Mouse (Mus musculus): ENCODE measurements around the gene Xirp1.
"Not testable (repeated sequence)": the region's sequence is repeated elsewhere in the genome, so short reads cannot be mapped to it uniquely, and the experiment has no call there.

Gene Xirp1

DNA sequence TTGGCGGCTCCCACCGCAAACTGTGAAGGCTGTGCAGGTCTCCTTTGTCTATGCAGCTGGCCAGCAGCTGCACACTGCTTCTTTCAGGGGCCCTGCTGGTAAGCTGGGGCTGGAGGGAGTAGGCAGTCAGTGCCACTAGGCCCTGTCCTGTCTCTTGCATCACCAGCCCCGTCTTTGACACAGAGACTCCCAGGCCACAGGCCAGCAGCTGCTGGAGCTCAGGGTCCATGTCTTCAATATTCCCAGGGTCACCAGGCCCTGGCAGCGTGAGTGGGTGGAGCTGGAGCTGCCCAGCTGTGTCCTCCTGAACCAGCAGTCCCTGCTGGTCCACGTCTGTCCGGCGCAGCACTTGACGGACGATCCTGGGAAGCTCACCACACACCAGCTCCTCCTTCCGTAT lies 6.4 kb downstream of the Xirp1 start:
- DNase-seq = no peak

DNA sequence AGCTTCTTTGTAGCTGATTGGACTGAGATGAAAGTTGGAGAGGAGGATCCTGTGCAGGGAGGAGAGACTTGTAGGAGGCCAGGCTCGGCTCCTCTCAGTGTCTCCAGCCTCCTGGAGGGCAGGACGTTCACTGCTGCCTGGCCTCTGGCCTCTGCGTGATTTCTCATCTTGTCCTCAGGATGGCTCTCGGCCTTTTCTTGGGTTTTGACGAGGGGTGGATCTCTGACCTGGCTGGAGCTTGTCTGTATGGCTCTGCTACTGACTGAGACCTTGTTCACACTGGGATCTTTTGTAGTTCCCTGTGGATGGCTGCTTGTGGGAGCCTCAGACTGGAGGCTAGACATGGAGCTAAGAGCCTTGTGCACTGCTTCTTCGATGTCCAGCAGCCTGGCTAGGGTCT lies 8.6 kb downstream of the Xirp1 start:
- no peak for DNase-seq

DNA sequence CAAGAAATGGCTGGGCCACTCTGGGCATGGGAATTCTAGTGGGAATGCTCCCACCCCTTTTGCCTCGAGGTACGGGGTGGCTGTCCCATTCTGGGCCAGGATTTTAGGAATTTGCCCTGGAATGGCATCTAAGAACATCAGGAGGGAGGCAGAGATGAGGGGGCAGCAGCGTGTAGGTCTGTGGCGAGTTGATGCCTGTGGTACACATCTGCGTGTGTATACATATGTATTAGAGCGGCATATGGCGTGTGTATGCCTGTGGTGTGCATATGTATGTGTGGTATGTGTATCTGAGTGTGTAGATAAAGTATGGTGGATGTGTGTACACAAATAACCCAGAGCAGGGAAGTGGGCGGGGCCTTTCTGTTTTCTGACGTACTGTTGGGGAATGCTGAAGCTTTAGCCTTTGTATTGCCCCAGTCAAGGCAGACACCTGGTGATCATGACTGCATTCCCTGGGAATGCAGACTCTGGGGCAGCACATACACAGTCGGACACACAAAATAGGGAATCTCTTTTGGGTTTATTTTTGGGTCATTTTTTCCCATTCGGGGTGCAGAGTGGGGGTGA lies 10.1 kb downstream of the Xirp1 start:
- peak in 1 of 2 experiments; percentile 6 for DNase-seq

DNA sequence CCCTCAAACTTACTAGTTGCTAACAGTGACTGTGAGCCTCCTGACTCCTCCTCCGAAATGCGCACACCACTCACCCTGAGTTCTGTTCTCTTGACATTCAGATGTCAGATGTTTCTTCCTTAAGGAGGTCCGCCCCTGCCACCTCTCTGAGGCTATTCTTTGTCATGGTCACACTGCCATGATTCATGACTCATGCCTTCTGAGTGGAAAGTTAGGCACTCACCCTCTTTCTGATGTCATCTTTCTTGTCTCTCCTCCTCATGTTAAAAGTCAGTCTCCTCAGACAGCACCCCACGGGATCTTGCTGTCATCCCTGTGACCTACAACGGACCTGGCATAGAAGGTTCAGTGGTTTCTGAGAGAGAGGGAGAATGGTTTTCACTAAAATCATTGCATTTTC lies 10.6 kb downstream of the Xirp1 start:
- DNase-seq = peak in 1 of 2 experiments; percentile 8

DNA sequence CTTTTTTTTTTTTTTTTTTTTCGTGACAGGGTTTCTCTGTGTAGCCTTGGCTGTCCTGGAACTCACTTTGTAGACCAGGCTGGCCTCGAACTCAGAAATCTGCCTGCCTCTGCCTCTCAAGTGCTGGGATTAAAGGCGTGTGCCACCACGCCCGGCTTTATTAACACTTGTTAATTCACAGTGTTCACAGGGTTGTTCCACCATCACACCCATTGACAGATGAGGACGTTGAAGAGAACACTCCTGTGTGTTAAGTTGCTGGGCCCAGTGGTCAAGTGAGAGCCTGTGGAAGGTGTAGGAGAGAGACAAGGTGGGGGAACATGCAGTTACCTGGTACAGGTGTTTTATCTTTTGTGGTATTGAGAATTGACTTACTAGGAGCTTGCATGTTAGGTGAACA lies 11.2 kb downstream of the Xirp1 start:
- DNase-seq = not testable (repeated sequence)

DNA sequence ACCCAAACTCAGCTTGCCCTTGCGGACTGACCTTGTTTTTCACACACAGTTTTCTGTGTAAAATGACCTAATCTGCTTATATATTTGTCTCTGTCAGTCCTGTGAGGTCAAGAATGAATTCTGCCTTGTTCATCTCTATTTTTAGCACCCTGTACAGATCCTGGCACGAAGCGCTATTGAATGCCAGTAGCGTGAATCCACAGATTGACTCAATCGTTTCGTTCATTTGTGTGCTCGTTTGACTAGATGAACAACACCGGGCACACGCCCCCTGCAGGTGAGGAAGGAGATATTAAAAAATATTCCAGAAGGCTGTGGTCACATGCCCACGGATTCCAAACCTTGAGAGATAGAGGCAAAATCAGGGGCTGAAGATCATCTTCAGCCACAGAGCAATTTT lies 11.9 kb downstream of the Xirp1 start:
- DNase-seq = peak; percentile 81 to 84

DNA sequence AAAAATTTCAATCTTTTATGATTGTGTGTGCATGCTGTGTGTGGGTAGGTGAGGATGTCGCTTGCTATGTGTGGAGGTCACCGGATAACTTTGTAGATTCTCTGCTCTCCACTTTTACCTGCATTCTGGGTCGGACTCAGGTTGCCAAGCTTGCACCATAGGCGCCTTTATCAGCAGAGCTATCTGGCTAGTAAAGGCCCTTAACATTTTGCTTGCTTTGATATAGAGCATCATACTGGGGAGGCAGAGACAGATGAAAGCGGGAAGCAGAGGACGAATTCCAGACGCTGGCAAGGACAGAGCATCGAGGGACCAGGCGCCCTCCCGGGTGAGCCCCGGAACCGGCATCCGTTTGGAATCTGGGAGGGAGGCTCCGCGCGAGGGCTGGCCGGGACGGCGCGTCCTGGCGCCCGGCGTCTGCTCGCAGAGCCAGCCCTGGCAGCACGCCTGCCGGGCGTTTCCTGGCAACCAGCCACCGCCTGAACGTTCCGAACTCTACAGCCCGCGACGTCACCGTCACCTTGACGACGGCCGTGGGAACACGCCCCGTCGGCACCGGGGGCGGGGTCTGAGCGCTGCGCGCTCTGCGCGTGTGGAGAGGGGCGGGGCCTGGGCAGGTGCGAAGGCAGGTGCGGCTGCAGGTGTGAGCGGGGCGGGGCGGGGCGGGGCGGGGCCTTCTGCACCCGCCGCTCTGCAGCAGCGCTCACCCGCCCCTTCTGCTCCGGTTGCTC lies 12.5 kb downstream of the Xirp1 start:
- DNase-seq = peak; percentile 95 to 99

DNA sequence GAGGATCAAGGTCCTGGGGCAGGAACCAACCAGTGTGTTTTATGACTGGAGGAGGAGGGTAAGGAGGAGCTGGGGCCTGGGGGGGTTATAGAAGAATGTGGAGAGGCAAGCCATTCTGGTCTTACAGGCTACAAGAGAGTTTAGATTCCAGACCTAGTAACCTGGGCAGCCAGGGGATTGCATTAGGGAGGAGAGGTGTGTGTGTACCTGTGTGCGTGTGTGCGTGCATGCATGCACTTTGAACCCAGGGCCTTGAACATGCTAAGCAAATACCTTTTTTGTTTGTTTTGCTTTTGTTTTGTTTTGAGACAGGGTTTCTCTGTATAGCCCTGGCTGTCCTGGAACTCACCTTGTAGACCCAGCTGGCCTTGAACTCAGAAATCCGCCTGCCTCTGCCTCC lies 13.5 kb downstream of the Xirp1 start:
- no peak for DNase-seq

DNA sequence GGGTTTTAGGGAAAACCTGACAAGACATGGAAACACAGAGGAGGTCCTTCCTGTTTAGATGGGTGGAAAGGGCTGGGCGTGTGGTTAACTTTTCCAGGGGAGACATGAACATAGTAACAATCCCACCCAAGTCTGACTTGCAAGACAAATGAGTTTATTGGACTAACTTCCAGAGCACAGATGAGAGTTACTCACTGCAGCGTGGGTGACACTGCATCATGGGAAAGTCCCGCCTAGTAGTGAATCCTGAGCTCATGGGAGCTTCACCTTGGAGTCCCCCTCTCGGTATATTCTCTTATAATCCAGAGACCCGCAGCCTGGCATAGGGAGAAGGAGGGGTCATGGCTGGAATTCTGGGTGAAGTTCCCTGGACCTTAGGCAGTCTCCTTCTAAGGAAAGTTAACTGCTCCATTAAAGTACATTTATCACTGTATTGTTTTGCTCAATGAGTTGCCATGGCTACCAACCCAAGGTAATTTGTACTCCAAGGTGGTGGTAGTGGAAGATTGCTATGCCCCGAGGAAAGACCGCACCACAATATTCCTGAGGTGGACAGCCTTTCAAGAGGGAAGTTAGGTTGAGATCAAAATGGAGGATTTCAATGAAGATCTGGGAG lies 14.1 kb downstream of the Xirp1 start:
- no peak for DNase-seq

DNA sequence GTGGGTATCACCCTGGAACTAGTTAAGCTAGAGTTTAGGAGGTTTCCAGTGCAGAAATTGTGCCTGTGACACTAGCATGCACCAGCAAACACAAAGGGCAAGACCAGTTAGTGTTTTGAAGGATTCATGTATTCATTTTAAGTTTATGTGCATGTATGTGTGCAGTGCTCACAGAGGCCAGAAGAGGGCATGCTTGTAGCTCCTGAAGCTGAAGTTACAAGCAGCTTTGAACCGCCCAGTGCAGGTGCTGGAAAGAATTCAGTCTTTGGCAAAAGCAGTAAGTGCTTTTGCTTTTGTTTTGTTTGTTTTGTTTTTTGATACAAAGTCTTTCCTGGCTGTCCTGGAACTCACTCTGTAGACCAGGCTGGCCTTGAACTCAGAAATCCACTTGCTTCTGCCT lies 15.6 kb downstream of the Xirp1 start:
- DNase-seq = no peak

DNA sequence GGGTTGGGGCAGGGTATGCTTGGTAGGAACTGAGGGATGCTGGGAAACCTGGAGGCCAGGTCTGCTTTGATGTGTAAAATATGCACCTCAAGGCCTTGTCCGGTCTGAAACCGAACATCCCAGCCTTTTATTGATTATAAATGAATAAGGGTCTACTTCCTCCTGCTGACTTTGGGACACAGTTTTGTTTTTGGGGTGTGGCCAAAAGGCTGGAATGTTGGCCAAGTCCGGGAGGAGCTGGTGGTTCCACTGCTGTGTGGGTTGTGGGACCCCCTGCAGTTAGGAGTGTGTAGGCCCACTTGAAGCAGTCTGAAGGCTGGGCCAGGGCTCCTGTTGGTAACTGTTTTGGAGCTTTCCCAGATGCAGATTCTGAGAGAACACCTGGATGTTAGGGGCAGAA lies 17.5 kb downstream of the Xirp1 start:
- DNase-seq = no peak

DNA sequence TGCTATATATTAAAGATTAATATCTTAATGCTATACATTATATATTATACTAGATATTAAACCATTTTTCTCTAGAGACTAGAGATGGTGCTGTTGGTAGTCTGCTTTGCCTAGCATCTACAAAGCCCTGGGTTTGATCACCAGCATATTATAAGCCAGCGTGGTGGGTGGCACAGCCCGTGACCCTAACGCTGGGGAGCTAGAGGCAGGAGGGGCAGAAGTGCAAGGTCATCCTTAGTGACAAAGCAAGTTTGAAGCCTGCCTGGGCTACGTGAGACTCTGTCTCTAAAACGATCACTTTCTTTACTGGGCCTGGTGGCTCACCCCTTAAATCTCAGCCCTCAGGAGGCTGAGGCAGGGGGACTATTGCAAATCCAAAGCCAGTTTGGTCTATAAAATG lies 20.5 kb downstream of the Xirp1 start:
- no peak for DNase-seq

DNA sequence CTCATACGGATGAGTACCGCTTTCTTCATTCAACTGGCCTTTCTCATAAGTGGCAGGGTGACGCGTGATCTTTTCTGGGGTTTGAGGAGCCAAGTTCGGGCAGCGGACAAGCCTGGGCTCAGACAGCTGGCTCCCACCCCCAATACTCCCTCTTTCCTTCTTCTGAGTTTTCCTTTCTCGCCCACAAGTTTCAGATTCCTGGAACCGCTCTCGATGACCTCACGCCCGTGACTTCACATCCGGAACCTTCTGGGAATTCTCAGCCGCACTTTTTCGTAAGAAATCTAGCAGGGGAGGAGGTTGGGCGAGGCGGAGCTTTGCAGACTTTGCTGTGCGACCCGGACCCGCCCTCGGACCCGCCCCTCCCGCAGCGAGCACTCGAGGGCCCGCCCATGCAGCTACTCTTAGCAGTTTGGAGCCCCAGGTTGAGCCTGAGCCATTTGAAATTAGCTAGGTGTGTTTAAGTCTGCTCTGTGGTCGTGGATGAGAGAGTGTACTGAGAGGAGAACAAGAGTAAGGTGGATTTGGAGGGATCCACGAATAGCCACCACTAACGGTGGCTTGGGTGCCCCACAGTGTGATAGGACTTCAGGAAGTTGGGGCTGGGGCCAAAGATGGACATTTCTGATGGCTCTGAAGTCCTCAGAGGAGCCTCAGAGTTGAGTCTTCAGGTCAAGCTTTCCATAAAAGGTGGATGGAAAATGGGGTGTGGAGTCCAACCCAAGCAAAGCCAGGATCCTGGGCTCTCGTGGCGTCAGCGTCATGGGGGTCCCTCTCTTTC lies 21.3 kb downstream of the Xirp1 start:
- peak; percentile 23 to 40 for DNase-seq

DNA sequence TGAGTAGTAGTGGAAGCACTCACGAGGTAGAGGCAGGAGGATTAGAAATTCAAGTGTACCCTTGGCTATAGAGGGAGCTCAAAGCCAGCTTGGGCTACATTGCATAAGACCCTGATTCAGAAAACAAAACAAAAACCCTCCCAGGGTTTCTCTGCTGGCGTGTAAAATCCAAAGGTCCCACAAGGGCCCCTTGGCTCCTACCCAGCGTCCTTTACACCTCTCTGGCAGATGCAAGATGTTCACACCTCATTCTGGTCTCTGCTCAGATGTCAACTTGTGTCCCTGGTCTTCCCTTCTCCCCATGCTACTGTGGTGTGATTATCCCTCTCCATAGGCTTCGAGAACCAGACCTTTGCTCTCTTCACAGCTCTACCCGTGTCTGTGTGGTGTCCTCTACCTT lies 22.6 kb downstream of the Xirp1 start:
- DNase-seq = no peak

DNA sequence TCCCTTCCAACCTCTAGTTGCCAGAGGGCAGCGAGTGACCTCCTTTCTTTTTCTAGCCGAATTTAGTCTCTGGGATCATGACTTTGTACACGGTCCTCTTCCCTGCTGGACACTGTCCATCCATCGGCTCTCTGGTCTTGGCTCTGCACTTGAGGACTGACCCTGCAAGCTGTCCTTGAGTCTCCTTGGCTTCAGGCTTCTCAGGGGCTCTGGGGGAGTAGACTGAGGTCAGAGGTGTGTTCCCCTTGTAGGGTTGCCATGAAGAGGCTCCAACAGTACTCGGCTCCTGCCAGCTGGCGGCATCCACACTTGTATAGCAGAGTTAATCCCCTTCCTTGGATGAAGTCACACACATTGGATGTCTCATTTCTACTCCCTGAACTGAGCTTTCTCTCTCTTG lies 23.8 kb downstream of the Xirp1 start:
- DNase-seq = no peak

DNA sequence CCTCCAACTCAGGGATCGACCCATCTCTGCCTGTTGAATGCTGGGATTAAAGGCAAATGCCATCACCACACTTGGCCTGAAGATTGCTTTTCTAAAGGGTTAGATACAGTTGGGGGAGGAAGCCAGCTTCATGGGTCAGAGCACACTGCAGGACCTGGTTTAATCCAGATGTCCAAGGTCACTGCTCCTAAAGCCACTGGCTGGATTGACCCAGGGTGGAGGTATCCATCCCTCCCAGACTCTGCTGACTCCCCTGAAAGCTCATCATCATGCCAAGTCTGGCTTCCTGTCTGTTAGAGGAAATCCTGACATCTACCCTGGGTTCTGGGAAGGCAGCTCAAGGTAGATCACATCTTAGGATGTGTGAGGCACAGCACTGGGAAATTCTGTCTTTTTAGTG lies 24.6 kb downstream of the Xirp1 start:
- DNase-seq = no peak

DNA sequence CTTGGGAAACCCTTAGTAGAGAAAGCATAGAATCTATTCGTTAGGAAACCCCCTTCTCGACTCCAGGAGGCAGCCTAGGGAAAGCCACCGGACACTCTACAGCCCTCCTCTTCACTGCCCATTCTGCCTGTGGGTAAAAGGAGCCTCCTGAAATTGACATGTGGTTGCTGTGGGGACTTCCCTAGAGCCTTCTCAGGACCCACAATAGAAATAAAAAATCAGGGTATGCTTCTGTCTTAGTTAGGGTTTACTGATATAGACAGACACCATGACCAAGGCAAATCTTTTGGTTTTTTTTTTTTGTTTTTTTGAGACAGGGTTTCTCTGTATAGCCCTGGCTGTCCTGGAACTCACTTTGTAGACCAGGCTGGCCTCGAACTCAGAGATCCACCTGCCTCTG lies 27.3 kb downstream of the Xirp1 start:
- DNase-seq = no peak

DNA sequence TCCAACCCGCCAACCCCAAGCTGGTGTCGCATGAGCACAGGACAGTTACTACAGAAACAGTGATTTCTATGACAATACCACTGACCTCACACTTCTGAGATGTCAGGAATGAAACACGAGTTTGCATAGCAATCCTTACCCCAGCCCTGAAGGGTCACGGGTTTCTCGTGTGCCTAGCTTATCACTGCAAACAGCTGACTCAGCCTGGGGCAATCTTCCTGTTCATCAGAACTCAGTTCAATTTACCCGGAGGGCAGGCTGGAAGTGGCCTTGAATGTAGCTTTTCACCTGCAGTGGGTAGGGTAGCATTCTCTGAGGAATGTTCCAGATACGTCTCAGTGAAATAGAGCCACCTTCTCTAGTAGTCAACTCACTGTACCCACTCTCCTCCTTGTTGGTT lies 29.2 kb downstream of the Xirp1 start:
- DNase-seq = no peak

DNA sequence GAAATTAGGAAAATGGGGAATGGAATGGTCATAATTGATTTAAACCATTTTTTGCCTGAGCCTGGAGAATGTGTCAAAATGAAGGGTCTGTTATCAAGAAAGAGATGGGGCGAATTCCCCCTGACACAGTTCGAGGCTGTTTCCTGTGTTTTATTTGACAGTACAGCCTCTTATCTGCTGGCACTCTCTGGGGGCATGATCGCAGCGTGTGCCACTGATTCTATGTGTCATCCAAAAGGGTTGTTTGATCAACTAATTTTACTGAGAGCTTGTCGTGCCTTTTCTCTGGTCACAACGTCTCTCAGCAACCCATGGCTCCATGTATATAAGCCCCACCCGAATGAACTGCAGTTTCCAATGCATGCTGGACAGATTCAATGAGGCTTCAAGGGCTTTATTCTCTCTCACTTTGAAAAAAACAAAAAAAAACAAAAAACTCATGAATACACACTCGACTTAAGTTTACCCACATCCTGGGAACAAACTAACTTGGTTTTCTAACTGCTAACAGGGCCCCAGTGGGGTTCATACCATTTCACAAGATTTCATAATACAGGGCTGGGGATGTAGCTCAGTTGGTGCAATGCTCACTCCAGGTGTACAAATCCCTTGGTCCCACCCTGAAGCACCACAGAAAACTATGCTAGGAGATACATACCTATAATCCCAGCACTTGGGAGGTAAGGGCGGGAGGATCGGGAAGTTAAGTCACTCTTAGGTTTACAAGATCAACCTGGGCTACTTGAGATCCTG lies 30.1 kb downstream of the Xirp1 start:
- no peak for DNase-seq

DNA sequence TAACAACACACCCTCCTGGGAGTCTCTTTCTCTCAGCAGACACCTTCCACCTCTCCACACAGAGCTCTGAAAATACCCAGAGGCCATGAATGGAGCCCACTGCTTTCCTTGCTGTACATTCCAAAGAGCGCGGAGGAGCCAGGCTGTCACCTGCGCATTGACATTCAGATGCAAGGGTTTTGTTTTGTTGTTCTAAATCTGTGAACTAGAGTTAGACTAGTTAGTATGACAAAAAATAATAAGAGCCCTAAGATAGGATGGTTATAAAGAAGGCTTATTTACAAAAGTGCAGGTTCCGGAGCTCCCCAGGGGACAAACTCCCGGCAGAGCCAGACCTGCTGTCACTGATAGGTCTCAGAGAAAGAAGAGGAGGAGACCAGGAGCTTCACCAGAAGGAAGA lies 32.1 kb downstream of the Xirp1 start:
- no peak for DNase-seq

DNA sequence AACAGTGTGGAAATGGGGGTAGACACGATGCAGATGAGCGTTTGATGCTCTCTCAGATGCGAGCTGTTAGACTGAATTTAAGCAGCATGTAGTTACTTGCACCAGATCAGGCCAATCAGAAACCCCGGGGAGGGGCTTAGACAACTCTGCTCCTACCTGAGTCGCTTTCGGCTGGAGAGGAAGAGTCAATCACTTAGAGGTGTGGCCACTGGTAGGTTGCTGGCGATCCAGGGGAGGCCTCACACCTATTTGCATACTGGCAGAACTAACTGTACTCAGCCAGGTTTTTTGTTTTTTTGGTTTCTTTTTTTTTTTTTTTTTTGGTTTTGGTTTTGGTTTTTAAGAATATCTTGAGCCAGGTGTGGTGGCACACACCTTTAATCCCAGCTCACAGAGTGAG lies 35.1 kb downstream of the Xirp1 start:
- DNase-seq = no peak

DNA sequence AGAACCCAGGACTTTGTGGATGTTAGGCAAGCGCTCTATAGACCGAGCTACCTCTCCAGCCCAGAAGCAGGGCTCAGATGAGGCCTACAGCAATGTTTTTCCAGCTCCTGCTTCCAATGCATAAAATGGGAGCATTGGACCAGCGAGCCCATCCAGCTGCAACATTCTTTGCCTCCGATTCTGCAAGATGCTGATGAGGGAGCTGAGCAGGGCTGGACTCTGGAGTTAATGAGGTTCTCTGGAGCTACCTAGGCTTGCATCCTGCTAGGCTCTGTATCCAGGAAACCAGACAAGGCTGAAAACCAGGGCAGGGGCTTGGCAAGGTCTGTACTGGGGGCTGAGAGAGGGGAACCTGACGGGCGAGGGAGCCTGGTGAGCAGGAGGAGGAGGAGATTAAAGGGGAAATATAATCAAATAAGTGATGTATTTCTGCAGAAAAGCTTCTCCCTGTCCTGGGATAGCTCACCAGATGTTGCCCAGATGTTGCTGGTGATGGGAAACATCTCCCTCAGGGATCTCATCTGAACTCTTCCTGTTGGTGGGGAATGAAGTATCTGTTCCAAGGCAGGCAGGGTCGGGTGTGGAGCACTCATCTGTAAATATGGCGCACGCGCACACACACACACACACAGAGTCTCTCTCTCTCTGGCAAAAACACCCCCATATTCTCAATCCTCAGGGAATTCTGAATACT lies 37.4 kb downstream of the Xirp1 start:
- DNase-seq = no peak
